Mouse (Mus musculus) stomach, embryonic 16.5 days (tissue): ENCODE results near the gene Mettl23. TPM values are rescaled to one million over a fixed set of nuclear protein-coding genes. Genes with fewer than 3 reads are reported as not detected.
"Not testable (repeated sequence)": the region's sequence is repeated elsewhere in the genome, so short reads cannot be mapped to it uniquely, and the experiment has no call there.

Source experiments
- ATAC-seq: fragments of 200-750 bp; cut with Nextera tagmentation; 2 replicates; pipeline ENCODE4 v1.8.0; 2017; ENCODE audit warnings: moderate number of reproducible peaks, moderate TSS enrichment; ENCODE audit not compliant: insufficient read depth, low FRiP score
- H3K27ac ChIP-seq: fragments of 300-500 bp; sonication (generic); 2 replicates; pipeline ENCODE4 v1.5.1; 2014; ENCODE audit warnings: low read length
- H3K27me3 ChIP-seq: fragments of 300-500 bp; sonication (generic); 2 replicates; pipeline ENCODE4 v1.6.1; 2014; ENCODE audit warnings: low read length, control low read depth, mixed read lengths; ENCODE audit not compliant: control insufficient read depth, insufficient read depth
- H3K36me3 ChIP-seq: fragments of 300-500 bp; sonication (generic); 2 replicates; pipeline ENCODE4 v1.6.1; 2014; ENCODE audit warnings: low read length; ENCODE audit not compliant: control insufficient read depth, insufficient read depth
- H3K4me1 ChIP-seq: fragments of 300-500 bp; sonication (generic); 2 replicates; pipeline ENCODE4 v1.6.1; 2014; ENCODE audit warnings: low read length, control low read depth, mixed read lengths; ENCODE audit not compliant: control insufficient read depth, insufficient read depth
- H3K4me2 ChIP-seq: fragments of 300-500 bp; sonication (generic); 2 replicates; pipeline ENCODE4 v1.6.1; 2014; ENCODE audit warnings: low read depth, low read length, mixed read lengths
- H3K4me3 ChIP-seq: fragments of 300-500 bp; sonication (generic); replicated peaks from 2 replicates; pipeline ENCODE4 v1.5.1; 2014; ENCODE audit warnings: mild to moderate bottlenecking, low read length
- H3K9ac ChIP-seq: fragments of 300-500 bp; sonication (generic); 2 replicates; pipeline ENCODE4 v1.6.1; 2014; ENCODE audit warnings: low read length
- H3K9me3 ChIP-seq: fragments of 300-500 bp; sonication (generic); replicated peaks from 2 replicates; pipeline ENCODE4 v1.6.1; 2016; ENCODE audit warnings: low read length, control low read depth; ENCODE audit not compliant: control insufficient read depth
- WGBS: fragments of 180-500 bp; shearing (Covaris S2); extraction: QIAGEN DNeasy Blood & Tissue Kit; methylation state at CpG from one replicate; pipeline ENCODE4 v1.1.7; 2014; 5-methylcytosine and 5-hydroxymethylcytosine counted together
- polyA plus RNA-seq: library from polyadenylated mRNA; unstranded; fragments of >200 nt; fragmentation: Nextera tagmentation; extraction: Ambion mirVana; gene quantifications from 2 replicates; pipeline ENCODE4 v1.2.1, GENCODE M21; 2015

Gene Mettl23
- polyA plus RNA-seq, 1 experiment from 2014 or later, result 58.9 TPM

DNA sequence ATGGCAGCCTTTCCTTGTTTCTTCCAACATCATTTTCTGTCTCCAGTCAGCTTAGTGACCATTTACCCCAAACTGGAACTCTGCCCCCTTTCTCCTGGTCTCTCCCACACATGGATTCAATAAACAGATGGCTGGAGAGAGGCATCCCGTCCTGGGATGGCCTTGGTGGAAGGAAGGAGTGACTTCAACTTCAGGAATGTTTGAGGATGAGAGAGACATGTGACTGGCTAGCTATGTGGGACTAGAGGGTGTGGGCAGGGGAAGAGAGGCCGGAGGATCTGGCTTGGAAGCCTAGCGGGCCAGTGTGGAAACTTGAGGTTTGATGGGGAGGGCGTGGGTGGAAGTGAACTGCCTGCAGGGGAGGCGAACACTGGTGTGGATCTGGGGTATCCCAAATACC lies 26.3 kb upstream of the Mettl23 start:
- 81% methylated on average over 5 of the region's 5 CpGs for WGBS
- H3K36me3 ChIP-seq, result no peaks in the 10 kb centered on the region
- H3K27me3 ChIP-seq, result no peaks in the 10 kb centered on the region
- H3K9ac ChIP-seq, result no peak overlapping the region
- H3K9me3 ChIP-seq, result no peaks in the 10 kb centered on the region
- no peak overlapping the region for H3K4me2 ChIP-seq
- H3K27ac ChIP-seq, result no peak overlapping the region
- no peak overlapping the region for H3K4me3 ChIP-seq
- peaks cover 51% of the 10 kb centered on the region for H3K4me1 ChIP-seq
- ATAC-seq, result no peak

DNA sequence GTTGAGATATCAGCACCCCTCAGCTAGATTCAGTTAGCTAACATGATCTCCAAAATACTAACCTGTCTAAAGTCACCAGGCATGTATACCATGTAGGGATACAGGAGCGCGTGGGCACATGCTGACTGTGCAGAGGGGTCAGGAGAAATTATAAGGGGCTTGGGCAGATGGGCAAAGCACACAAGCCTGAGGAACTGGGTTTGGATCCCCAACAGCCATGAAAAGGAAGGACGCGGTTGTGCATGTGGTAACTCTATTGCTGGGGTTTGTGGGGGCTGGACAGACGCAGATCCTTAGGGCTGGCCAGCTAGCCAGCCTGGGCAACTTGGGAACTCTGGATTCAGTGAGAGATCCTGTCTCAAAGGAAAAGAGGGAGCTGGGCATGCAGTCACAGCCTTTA lies 25.5 kb upstream of the Mettl23 start:
- Histone ChIP-seq H3K27me3 (no peaks in the 10 kb centered on the region), H3K4me1 (peaks cover 56% of the 10 kb centered on the region)
- 95% methylated on average over 5 of the region's 5 CpGs for WGBS

GRCm38 (mm10) chr11:116818722-116819121 lies 24.4 kb upstream of the Mettl23 start:
- no peak overlapping the region for H3K9ac ChIP-seq
- no peaks in the 10 kb centered on the region for H3K27me3 ChIP-seq
- 31% methylated on average over 8 of the region's 8 CpGs for WGBS
- H3K4me1 ChIP-seq, result peaks cover 44% of the 10 kb centered on the region
- no peaks in the 10 kb centered on the region for H3K9me3 ChIP-seq
- H3K4me3 ChIP-seq, result no peak overlapping the region
- no peaks in the 10 kb centered on the region for H3K36me3 ChIP-seq
- H3K27ac ChIP-seq, result no peak overlapping the region; the same call in 1 of the 2 replicates
- H3K4me2 ChIP-seq, result no peak overlapping the region
- ATAC-seq, result no peak

More for the DNA sequence above, 25.5 kb upstream of the Mettl23 start:
- Histone ChIP-seq H3K36me3 (no peaks in the 10 kb centered on the region), H3K4me3 (no peak overlapping the region), H3K4me2 (no peak overlapping the region), H3K27ac (no peak overlapping the region), H3K9me3 (no peaks in the 10 kb centered on the region), H3K9ac (no peak overlapping the region)
- ATAC-seq, result no peak

DNA sequence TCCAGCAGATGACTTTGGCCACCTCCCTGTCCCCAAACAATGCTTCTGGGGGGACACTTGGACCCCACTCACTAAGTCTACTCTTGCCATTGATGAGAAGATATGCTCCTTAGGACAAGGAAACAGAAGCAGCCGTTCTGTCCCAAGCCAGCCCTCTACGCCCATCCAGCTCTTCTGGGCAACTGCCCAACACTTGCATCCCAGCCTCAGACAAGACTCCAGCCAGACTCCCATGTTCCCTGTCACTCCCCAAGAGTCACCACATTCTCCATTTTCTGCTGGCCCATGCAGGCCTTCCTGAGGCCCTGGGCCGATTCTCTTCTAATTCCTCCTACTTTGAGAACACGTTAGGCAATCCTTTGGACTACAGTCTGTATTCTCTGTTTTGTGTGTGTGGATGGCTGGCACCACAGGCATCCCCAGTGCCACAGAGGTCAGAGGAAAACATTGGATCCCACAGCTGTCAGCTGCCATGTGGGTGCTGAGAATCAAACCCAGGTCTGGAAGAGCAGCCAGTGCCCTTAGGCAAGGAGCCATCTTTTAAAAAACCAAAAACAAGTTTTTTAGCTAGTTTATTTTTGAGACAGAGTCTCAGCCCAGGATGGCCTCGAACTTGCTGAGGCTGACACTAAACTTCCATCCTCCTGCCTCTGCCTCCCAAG lies 23.0 kb upstream of the Mettl23 start:
- no peaks in the 10 kb centered on the region for H3K9me3 ChIP-seq
- no peaks in the 10 kb centered on the region for H3K27me3 ChIP-seq
- H3K9ac ChIP-seq, result no peak overlapping the region
- H3K27ac ChIP-seq, result no peak overlapping the region
- no peak overlapping the region for H3K4me2 ChIP-seq
- no peak overlapping the region for H3K4me3 ChIP-seq
- no peaks in the 10 kb centered on the region for H3K36me3 ChIP-seq
- ATAC-seq, result no peak
- WGBS, result 75% methylated on average over 5 of the region's 5 CpGs
- peaks cover 31% of the 10 kb centered on the region for H3K4me1 ChIP-seq

DNA sequence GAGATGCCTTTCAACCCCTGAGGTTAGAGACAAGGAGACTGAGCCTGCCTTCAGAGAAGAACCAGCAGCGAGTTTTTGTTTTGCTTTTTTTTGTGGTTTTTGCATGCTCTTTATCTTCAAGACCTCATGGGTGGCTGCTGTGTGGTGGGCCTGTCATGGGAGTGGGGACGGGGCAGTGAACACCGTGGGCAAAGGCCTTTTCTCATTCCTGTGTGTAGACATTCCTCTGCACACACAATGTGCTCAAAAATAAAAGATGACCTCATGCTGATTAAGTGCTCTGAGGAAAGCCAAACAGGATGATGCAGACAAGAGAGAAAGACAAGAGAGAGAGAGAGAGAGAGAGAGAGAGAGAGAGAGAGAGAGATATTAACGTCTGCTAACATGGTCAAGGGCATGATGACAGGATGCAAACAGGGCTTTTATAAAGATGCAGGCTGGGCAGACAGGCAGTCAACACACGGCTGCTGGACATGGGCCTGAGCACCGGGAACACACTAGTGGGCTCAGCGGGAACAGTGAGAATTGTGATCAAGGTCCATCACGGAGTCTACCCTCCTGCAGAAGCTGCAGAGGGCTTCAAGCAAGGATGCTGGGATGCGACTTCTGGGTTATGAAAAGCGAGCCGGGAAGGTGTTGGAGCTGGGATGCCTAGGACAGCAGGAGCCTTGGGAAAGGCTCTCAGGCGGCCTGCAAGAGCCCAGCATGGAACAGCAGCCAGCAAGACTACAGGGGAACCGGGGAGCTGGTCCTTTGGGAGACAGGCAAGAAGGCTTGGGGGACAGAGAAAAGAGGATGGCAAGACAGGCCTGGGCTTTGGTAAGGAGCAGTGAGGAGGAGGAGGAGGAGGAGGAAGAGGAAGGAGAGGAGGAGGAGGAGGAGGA lies 21.8 kb upstream of the Mettl23 start:
- no peak overlapping the region for H3K9ac ChIP-seq
- H3K36me3 ChIP-seq, result no peaks in the 10 kb centered on the region
- H3K4me2 ChIP-seq, result no peak overlapping the region
- H3K4me3 ChIP-seq, result no peak overlapping the region
- ATAC-seq, result no peak
- H3K9me3 ChIP-seq, result no peaks in the 10 kb centered on the region
- WGBS, result 66% methylated on average over 13 of the region's 13 CpGs
- H3K27ac ChIP-seq, result no peak overlapping the region
- H3K27me3 ChIP-seq, result no peaks in the 10 kb centered on the region
- H3K4me1 ChIP-seq, result peaks cover 29% of the 10 kb centered on the region

DNA sequence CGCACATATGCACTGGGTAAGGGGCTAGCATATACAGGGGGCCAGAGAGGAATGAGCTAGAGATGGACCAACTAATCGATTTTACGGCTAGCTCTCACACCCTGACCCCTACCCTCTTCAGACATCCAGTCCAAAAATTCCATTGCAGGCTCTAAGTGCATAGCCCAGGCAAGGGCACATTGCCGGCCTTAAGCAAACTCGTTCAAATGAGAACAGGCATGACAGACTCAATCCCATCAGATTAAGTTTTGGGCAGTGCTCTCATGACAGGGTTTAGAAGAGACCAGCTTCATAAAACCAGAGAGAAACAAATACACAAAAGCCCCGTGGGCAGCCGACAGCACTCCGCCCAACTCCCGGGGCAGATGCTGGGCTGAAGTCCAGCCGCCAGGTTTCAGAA lies 20.9 kb upstream of the Mettl23 start:
- 48% methylated on average over 10 of the region's 10 CpGs for WGBS
- Histone ChIP-seq H3K36me3 (no peaks in the 10 kb centered on the region), H3K9ac (no peak overlapping the region), H3K27ac (no peak overlapping the region), H3K9me3 (no peaks in the 10 kb centered on the region), H3K27me3 (no peaks in the 10 kb centered on the region), H3K4me3 (no peak overlapping the region), H3K4me2 (no peak overlapping the region), H3K4me1 (peaks cover 34% of the 10 kb centered on the region)
- no peak for ATAC-seq

DNA sequence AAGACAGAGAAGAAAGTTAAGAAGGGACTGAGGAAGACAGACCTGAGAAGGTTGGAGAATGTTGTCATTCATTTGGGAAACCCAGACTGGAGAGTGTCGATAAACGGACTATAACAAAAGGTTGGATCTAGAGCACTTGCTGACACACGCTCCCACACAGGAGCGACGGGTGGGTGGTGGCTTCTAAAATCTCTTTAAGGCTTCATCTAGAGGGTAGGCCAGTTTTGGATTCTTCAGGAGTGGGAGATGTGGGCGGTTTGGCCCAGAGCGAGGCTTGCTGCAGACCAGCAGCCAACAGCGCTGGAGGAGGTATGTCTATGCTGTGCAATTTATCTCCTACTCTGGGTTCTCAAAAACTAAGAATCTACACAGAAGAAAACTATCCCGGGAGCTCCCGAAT lies 20.5 kb upstream of the Mettl23 start:
- H3K4me1 ChIP-seq, result peaks cover 34% of the 10 kb centered on the region
- no peaks in the 10 kb centered on the region for H3K36me3 ChIP-seq
- H3K27me3 ChIP-seq, result no peaks in the 10 kb centered on the region
- no peak overlapping the region for H3K9ac ChIP-seq
- no peak overlapping the region for H3K4me2 ChIP-seq
- 79% methylated on average over 10 of the region's 10 CpGs for WGBS
- H3K27ac ChIP-seq, result no peak overlapping the region
- no peaks in the 10 kb centered on the region for H3K9me3 ChIP-seq
- no peak overlapping the region for H3K4me3 ChIP-seq
- no peak for ATAC-seq

DNA sequence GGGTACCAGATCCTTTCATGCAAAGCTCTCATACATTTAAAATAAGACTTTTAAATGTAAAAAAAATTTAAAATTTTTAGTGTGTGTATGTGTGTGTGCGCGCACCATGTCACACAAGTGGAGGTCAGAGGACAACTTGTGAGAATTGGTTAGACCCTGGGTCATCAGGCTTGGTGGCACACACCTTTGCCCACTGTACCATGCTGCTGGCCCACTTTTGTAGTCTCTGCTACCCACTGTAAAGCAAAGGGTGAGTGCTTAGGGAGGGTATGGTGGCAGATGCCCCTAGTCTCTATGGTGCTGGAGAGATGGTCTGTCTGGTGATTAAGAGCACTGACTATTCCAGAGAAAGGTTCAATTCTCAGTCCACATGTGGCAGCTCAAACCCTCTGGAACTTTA lies 19.8 kb upstream of the Mettl23 start:
- H3K9ac ChIP-seq, result no peak overlapping the region
- H3K4me2 ChIP-seq, result no peak overlapping the region
- H3K9me3 ChIP-seq, result no peaks in the 10 kb centered on the region
- H3K36me3 ChIP-seq, result no peaks in the 10 kb centered on the region
- no peak for ATAC-seq
- 96% methylated on average over 2 of the region's 2 CpGs for WGBS
- no peak overlapping the region for H3K4me3 ChIP-seq
- no peaks in the 10 kb centered on the region for H3K27me3 ChIP-seq
- H3K4me1 ChIP-seq, result peaks cover 37% of the 10 kb centered on the region
- H3K27ac ChIP-seq, result no peak overlapping the region

- not testable (repeated sequence) for H3K27me3 ChIP-seq, H3K27ac ChIP-seq, H3K36me3 ChIP-seq, ATAC-seq, H3K4me2 ChIP-seq, H3K9ac ChIP-seq, H3K4me3 ChIP-seq, H3K9me3 ChIP-seq
- peaks cover 36% of the 10 kb centered on the region for H3K4me1 ChIP-seq
- 92% methylated on average over 10 of the region's 10 CpGs for WGBS
Measured at GRCm38 (mm10) chr11:116823885-116824284, 19.2 kb upstream of the Mettl23 start.
